Mouse (Mus musculus): ENCODE measurements around the gene Amd1.

Amd1 gene

GRCm38 (mm10) chr10:40256716-40257115 lies 45.3 kb downstream of the Amd1 start:
- CTCF ChIA-PET: no interaction called here

- CTCF ChIA-PET: interaction anchor here (0.6 kb wide), 1 partner anchor 196 kb away, joined by 4 read pairs; no protein-coding TSS in a partner anchor
These were observed 51.0 kb downstream of the Amd1 start for GRCm38 (mm10) chr10:40250969-40251368.

- CTCF ChIA-PET: no interaction called here
These were observed 52.4 kb downstream of the Amd1 start for GRCm38 (mm10) chr10:40249625-40250024.

GRCm38 (mm10) chr10:40247166-40247716 lies 54.7 kb downstream of the Amd1 start:
- CTCF ChIA-PET: interaction anchor here (0.6 to 1.1 kb wide), 3 partner anchors 24 to 101 kb away, joined by 3 read pairs; no protein-coding TSS in a partner anchor

- CTCF ChIA-PET: interaction anchor here (0.6 to 1.1 kb wide), 3 partner anchors 11 to 591 kb away, joined by 3 to 5 read pairs (median 3); partner anchors contain the start of gene Gtf3c6
These were observed 55.4 kb downstream of the Amd1 start, which contains the start of gene Rpf2 for GRCm38 (mm10) chr10:40246374-40247165. Gene Rpf2 (minus strand): TSS chr10:40247036.

GRCm38 (mm10) chr10:40237826-40238225 lies 64.2 kb downstream of the Amd1 start:
- CTCF ChIA-PET: no interaction called here

Measured in spleen, embryonic (tissue).